Mouse (Mus musculus) neural tube, embryonic 10.5 days (tissue): ENCODE measurements around the gene Sipa1l1.

Experiments
- DNase-seq: peaks from one replicate; pipeline ENCODE4 v3.0.0-alpha.2; 2017; ENCODE audit warnings: low spot score; ENCODE audit errors: extremely low spot score

Sipa1l1 gene

DNA sequence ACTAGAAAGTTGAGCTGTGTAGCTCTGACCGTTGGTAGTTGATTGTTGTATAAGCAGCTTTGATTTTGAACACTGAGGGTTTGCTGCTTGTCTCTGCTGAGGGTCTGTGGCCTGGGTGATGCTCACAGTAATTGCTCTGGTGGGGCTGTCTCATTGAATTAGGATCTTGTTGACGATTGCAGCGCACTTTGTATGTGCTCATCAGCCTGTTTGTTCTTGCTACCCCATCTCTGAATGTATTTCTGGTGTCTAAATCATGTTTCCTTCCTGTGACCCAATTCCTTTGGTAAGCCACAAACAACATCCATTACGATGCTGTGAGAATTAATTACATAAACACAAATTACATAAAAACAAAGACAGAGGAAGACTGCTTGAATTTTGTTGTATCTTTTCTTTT lies 39.5 kb downstream of the Sipa1l1 start:
- DNase-seq, result no peak

DNA sequence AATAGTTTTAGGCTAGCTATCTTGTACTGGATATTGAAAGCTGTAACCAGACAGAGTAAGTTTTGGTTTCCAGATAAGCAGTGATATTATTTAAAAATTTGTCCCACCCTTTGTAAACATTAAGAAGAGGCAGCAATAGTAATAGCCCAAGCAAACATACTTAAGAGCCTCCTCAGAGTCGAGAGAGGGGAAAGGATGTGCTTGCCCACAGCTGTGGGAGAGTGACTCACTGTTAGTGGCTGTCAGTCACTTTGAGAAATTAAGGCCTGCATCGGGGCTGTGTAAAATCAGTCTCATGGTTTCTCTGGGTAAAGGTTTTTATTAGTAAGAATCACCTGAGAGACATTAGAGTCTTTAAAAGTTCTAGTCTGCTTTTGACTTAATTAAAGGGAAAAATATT lies 40.6 kb downstream of the Sipa1l1 start:
- DNase-seq, result no peak

DNA sequence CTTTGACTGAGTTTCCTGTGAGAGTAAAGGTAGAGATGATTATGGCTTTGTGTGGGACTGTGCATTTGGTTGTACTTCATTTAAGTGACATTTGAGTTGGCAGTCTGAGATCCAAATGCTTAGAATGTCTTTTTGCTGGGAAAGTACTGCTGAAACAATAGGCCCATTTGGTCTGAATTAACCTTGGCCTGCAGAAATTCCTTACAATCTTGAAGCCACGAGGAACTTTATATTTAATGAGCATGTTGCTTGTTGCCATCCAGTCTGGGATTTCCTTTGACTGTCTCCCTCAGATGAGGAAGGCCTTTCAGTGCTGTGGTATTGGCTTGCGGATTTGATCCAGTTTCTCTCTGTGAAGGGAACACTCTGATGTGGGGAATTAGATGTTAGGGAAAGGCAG lies 43.9 kb downstream of the Sipa1l1 start:
- DNase-seq, result no peak

DNA sequence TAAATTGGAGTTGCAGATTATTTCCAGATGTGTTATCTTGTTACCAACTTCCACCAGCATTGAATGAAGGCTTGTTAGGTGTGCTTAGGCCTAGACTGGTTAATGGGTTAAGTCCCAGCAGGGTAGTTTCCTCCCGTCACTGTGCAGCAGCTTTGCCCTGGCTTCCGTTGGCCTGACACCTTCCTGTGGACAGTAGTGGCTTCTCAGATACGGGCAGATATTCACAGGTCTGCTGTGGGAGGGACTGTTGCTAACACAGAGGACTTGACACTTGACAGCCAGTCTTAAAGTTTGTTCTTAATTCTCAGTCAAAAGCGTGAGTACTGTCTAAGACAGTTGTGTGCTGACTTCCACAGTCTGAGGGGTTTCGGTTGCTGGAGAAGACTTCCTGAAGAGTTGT lies 45.8 kb downstream of the Sipa1l1 start:
- no peak for DNase-seq

DNA sequence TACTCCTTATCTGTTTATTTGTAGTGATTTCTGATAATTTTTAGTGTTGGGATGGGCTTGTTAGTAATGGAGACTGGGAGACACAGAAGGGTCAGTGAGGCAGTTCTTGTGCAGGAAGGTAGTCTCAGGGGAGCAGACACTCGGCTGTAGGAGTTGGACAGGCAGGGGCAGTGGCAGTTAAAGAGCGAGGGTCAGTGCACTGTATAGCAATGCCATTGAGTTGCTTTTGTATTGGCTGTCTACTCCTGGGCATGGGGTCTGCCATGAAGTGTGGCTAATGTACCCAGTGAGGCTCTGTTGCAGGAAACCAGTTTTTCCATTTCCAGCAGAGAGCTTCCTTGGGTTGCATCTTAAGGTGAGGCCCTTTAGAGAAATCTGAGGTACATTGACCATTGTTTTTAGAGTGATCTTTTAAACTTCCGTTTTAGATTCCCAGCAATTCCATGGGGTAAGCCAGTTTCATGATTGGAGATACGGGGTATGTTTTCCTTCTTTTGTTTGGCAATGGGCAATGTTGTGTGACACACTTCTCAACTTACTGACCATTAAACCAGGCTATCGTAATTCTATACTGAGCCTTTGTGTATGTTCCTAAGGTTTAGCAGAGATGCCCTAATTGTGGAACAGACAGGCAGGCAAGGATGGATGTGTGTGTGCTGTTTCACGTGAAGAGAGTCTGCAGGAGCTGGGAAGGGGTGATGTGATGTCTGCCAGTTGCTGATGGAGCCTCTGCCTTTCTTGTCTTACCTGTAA lies 47.9 kb downstream of the Sipa1l1 start:
- DNase-seq, result no peak

DNA sequence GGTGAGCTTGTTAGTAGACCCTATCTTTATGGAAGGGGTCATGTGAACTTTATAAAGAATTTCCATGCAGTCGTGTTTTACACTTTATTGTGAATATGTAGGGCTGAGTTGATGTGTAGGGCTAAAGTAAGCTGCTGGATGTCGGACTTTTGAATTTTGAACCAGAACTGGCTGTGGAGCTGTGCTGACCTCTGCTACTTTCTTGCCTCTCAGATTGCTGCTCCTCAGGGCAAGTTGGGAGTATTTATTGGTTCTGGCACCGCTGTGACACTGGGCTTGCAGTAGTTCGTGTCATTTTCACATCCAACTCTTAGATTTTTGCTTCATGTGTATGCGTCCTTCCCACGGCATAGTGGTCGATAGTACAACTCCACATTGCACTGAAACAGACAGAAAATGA lies 49.1 kb downstream of the Sipa1l1 start:
- no peak for DNase-seq

DNA sequence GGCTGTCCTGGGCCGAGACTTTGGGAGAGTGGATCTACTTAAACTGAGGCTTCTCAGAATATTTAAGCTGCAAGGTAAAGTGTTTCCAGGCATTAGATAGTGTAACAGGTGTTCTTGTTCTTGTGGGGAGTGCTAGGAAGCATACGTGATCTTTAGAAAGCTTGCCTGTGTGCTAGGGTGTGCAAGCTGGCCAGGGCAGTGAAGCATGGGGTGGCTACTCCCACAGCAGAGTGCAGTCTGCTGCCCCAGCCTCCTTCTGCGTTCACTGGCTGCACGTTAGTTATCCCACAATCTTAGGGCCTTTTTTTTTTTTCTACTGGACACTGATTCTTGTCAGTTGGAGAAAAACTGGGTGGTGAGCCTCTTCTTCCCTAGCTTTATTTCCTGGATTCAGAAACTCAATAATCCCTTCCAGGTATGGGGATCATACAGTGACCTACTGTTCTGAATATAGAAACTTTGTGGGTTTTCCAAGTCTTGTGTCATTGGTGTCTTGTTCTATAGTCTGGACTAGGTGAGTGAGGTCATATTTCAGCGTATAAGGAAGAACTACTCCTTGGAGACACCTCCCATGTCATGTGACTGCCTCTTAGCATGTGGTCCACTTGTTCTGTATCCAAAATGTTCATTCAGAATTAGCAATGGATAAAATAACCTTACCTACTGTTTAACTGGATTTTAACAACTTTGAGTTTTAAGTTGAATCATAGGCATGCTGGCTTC lies 51.4 kb downstream of the Sipa1l1 start:
- no peak for DNase-seq

DNA sequence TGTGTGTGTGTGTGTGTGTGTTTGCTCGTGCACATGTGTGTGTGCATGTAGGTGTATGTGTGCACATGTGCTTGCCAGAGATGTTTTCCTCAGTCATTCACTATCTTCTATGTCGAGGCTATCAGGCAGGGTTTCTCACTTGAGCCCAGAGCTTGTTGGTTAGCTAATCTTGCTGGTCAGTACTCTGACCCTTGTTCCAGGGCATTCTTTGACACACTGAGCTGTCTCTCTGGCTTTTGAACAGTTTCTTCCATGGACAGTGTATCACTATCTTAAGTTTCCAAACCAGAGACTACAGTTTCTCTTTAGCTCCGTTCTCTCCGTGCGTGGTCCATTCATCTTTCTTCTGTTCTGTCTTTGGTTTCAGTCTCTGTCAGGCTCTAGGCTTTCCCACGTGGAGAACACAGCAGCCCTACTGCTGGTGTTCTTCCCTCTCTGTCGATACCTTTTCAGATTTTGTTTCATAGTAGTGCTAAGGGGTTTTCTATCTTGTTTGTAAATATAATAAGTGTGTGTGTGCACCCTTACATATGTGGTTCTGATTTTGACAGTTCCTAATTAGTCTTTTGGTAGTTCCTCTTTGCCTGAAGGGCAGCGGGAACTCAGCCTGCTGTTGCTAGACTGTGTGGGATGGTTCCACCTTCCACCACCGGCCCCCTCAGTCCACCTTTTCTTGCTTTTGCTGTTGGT lies 54.2 kb downstream of the Sipa1l1 start:
- no peak for DNase-seq

DNA sequence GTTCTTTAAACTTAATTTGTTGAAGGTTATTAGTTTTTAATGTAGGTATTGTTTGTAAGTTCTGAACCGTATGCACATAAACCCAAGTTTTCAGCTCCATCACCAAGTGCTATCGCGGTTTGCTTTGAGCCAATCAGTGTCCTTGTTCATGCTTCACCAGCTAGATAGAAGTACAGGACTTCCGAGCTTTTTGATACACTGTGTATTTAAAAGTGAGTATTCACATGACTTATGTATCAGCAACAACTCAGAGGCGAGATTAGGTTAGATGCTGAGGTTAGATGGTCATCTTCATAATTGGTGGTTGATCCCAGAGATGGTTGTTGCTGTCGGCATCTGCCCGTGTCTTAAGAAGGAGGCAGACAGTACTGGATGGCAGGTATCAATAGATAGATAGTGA lies 55.7 kb downstream of the Sipa1l1 start:
- DNase-seq, result no peak

DNA sequence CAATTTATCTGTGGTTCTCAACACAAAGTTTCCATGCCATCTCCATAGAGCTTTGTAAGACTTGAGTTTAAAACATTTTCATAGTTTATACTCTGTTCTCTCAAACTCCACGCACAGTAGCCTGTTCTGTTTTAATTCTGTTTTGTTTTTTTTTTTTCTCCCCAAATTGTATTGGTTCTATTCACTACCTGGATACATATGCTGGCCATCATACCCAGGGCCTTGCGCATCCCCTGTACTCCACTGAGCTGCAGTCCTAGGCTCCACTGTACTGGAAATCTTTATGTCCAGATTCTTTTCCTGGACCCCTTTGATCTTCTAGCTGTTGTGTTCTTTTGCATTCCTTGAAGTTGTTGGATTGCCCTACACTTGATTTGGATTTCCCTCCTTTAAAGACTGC lies 56.2 kb downstream of the Sipa1l1 start:
- no peak for DNase-seq

DNA sequence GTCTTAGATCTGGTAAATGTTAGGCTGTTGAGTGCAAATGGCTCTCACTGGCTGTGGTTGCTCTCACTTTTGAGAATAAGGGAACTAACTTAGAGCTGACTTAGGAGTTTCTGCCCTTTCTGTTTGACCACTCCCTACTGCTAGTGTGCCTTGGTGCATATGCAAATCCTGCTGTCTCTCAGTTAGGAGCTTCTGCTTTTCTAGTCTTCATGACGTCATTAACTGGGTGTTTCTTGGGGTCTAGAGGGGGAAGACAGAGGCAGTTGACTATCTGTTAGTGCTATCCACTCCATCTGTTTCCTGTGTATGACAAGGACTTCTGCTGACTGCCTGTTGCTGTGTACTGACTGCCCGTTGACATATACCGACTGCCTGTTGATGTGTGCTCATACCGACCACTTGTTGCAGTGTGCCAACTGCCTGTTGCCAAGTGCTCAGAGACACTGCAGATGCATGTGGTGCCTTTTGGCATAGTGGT lies 56.7 kb downstream of the Sipa1l1 start:
- no peak for DNase-seq

DNA sequence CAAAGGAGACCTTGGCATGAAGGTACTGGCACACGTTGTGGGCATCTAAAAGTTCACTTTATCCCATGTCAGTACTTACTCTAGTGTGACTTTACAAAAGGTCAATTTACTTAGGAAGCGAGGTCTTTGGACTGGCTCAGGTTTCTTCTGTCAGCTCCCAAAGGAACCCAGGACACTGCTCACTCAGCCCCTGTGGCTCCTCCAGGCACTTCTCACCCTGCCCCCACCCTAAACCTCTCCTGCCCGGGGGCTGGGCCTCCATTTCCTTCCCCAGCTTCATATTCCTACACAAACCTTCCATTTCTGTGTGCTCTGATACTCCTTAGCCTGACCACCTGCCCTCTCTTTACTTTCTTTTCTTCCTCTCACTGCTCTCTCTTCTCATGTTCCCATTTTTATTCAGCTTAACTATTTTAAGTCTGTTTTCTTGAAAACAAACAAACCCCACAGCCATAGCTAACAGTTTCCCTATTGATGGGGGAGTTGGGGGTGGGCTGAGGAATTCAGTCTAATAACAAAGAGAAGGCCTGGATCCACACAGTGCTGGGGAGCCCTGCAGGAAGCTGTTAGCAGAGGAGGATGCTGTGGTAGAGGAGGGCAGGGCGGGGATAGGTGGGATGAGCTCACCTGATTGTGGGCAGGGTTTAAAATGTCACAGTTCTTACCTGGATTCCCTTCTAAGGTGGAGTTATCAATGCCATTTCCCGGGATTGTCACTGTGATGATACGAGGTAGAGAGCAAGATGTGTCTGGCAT lies 57.4 kb downstream of the Sipa1l1 start:
- DNase-seq, result no peak

DNA sequence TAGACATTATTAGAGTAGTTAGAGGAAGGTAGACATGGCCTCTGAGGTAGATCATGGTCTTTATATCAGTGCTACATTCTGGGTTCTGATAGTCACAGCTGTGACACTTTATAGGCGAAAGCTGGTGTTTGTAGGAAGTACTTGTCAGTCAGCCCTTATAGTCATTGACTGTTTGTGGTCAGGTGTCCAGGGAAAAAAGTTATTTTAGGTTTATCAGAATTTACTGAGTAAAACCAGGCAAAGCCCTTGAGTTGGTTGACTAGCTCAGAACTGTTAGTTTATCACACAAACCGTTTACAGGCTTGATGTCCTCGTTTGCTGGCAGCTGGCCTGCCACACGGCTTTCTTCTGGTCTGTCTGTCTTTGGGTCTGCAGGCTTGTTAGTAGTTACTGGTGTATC lies 61.0 kb downstream of the Sipa1l1 start:
- DNase-seq, result no peak

DNA sequence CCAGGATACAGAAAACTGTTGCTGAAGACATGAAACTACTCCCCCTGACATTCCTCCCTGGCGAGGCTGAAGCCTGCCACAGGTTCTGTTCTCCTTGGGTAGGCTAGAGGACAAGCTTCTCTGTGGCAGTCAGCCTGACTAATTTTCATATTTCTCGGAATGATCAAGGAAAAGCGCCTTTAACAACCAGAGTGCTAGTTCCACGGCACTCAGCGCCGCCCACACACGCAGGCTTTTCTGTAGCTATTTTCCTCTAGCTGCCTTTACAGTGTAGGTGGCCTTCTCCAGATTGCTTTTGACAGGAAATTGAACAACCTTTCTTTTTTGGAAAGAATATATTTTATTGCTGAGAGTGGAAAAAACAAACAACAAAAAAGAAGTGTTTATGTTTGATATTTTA lies 62.1 kb downstream of the Sipa1l1 start:
- DNase-seq, result no peak

DNA sequence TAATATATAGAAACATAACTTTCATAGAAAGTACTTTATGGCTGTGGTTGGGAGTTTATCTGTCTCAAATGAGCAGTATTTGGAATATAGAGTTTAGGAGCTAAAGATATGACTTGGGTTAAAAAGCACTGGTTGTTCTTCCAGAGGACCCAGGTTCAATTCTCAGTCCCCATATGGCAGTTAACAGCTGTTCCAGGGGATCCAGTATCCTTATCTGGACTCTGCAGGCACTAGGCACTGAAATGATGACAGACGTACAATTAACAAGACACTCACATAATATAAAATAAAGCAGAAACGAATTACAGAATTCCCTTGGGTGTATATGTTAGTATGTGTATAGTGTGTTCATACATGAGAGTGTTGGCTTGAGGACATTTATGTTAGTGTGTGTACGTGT lies 64.1 kb downstream of the Sipa1l1 start:
- no peak for DNase-seq

DNA sequence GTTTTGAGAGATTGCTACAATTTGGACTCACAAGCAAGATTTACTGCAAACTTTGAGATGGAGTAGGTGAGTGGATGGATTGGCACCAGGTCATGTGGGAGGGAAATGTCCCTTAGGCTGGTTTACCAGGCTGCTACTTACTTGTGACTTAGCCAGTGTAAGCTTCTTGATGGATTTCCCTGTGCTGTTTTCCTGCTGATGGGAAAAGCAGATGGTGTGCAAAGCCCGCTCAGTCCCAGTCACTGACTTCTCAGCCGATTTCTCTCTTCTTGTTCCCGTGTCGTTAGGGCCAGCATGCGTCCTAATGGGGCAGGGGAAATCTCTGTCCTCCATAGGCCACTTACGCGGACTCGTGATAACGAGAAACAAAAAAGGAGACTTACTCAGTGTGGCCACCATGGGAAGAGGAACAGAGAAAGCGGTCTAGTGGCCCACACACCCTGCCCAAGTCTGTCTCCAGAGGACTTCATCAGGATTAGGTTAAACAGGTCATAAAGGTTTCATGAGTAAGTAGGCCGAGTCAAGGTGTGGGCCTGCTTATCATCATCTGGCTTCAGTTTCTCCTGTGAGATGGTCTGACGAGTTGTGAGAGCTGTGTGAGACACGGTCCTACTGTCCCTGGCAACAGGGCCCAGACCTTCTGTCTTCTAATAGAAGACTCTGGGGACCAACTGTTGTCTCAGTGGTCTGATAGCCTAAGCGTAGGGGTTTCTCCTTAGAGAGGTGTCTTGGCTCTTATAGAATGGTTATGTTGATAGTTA lies 65.5 kb downstream of the Sipa1l1 start:
- DNase-seq, result peak; percentile 24

DNA sequence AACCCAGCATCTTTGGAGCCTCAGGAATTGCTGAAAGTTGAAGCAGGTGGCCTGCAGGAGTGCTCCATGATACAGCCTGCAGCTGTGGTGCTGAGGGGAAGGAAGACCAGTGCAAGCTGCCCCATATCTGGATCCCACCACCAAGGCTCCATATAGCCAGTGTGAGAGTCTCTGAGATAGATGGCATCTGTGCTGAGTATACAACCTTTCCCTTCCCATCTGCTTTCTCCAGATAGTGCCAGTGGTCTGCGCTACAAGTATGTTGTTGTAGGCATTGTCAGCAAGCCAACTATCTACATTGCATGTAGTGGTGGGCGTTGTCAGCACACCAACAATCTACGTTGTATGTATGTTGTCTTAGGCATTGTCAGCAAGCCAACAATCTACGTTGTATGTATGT lies 68.0 kb downstream of the Sipa1l1 start:
- DNase-seq, result no peak

DNA sequence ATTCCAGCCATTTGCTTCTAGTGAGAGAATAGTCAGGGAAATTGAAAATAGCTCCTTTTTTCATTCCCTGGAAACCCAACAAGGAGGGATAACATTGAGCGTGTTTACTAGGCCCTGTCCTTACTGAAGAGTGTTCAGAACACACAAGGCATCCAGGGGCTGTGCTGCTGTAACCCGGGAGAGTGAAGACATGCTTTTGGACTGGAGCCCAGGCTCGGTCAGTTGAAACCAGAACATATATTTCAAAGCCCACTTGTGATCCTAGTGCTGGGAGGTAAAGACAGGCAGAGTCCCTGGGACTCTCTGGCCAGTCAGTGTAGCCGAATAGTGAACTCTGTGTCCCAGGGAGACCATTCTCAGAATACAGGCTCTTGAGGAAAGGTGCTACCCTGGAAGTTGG lies 68.8 kb downstream of the Sipa1l1 start:
- no peak for DNase-seq

DNA sequence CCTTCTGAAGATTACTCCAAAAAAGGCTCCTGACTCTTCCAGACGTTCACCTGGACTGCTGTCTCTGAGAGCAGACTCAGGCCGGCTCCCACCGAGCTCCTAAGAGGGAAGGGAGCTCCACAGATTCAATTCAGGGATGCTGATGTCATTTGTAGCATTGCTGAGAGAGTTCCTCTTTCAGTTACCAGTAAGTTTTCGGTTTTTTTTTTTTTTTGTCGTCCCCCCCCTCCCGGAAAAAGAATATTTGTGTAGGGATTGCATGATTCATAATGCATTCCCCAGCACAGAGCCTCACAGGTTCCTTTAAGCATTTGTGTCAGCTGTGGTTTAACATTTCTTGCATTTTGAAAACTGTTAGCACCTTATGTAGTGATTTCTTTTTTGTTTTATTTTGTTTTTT lies 71.6 kb downstream of the Sipa1l1 start:
- DNase-seq, result no peak

DNA sequence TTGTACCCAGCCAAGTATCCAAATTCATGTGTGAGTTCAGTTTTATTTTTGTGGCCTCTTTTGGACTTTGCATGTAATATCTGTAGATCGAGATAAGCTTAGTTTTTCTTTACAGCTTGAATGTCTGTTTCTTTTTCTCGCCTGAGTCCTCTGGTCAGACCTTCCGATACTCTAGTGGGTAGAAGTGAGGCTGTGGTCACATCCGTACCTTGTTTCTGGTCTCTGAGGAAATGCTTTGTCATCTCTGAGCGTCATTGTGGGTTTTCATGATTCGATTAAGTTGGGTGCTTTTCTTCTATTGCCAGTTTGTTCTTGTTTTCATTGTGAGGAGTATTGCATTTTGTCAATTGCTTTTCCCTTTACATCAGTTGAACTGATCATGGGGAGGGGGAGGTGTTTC lies 76.1 kb downstream of the Sipa1l1 start:
- DNase-seq, result no peak

DNA sequence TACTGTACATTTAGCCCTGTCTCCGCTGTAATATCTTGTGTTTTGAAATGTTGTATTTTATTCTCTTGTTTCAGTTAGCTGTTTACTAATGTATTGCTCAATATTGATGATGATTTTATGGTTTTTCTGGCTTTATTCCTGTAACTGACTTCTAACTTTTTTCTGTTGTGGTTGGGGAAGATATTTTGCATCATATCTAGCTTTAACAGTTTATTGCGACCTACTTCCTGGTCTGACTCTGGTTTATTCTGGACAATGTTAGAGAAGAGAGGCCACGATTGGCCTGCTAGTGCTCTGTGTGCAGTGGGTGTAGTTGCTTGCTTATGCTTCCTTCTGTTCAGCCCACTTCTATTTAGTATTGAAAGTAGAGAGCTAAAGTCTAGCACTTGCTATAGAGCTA lies 77.3 kb downstream of the Sipa1l1 start:
- DNase-seq, result no peak
